Mouse (Mus musculus): ENCODE measurements around the gene Rgs12. TPM values are rescaled to one million over a fixed set of nuclear protein-coding genes. Genes with fewer than 3 reads are reported as not detected.

Rgs12 gene
- polyA plus RNA-seq, 1 experiment, result 6.1 TPM

GRCm38 (mm10) chr5:34907910-34908725, 41.1 kb upstream of the Rgs12 start, which contains the start of gene Msantd1:
Gene Msantd1, plus strand, starts transcription at chr5:34908012.
- Histone ChIP-seq H3K4me3 (ENCODE audit: low read depth, low read length) (no peak within 1 kb of the TSS), H3K27me3 (ENCODE audit: control insufficient read depth, insufficient read depth, low read length) (no peaks in the 10 kb centered on the region), H3K36me3 (ENCODE audit: control insufficient read depth, insufficient read depth, low read length) (peaks cover 43% of the 10 kb centered on the region), H3K27ac (ENCODE audit: insufficient read depth, low read depth, low read length) (peak within 1 kb of the TSS; percentile 4), H3K4me1 (ENCODE audit: control insufficient read depth, insufficient read depth, insufficient read length, low read length) (peaks cover 9% of the 10 kb centered on the region; the same call in 1 of the 2 replicates)
- TF ChIP-seq POLR2A (IDR thresholded peaks at IDR 0.05; ENCODE audit: low read depth, low read length) (no peak), CTCF (IDR thresholded peaks at IDR 0.05; ENCODE audit: extremely low read depth, insufficient read length, insufficient replicate concordance, low read depth, low read length) (no peak)
- 55% methylated on average over 6 of the region's 6 CpGs for WGBS

GRCm38 (mm10) chr5:34908726-34909633, 40.3 kb upstream of the Rgs12 start:
- Histone ChIP-seq H3K27me3 (ENCODE audit: control insufficient read depth, insufficient read depth, low read length) (no peaks in the 10 kb centered on the region), H3K27ac (ENCODE audit: insufficient read depth, low read depth, low read length) (peak overlapping the region; percentile 4), H3K4me1 (ENCODE audit: control insufficient read depth, insufficient read depth, insufficient read length, low read length) (peaks cover 9% of the 10 kb centered on the region; the same call in 1 of the 2 replicates), H3K4me3 (ENCODE audit: low read depth, low read length) (no peak overlapping the region), H3K36me3 (ENCODE audit: control insufficient read depth, insufficient read depth, low read length) (peaks cover 40% of the 10 kb centered on the region)
- TF ChIP-seq POLR2A (IDR thresholded peaks at IDR 0.05; ENCODE audit: low read depth, low read length) (no peak), CTCF (IDR thresholded peaks at IDR 0.05; ENCODE audit: extremely low read depth, insufficient read length, insufficient replicate concordance, low read depth, low read length) (no peak)
- 22% methylated on average over 9 of the region's 9 CpGs for WGBS

GRCm38 (mm10) chr5:34909634-34910503, 39.4 kb upstream of the Rgs12 start:
- Histone ChIP-seq H3K27me3 (ENCODE audit: control insufficient read depth, insufficient read depth, low read length) (no peaks in the 10 kb centered on the region), H3K27ac (ENCODE audit: insufficient read depth, low read depth, low read length) (no peak overlapping the region), H3K36me3 (ENCODE audit: control insufficient read depth, insufficient read depth, low read length) (peaks cover 31% of the 10 kb centered on the region), H3K4me3 (ENCODE audit: low read depth, low read length) (no peak overlapping the region), H3K4me1 (ENCODE audit: control insufficient read depth, insufficient read depth, insufficient read length, low read length) (peaks cover 9% of the 10 kb centered on the region; the same call in 1 of the 2 replicates)
- 88% methylated on average over 1 of the region's 1 CpGs for WGBS
- TF ChIP-seq POLR2A (IDR thresholded peaks at IDR 0.05; ENCODE audit: low read depth, low read length) (no peak), CTCF (IDR thresholded peaks at IDR 0.05; ENCODE audit: extremely low read depth, insufficient read length, insufficient replicate concordance, low read depth, low read length) (no peak)

GRCm38 (mm10) chr5:34910504-34910815, 38.8 kb upstream of the Rgs12 start:
- TF ChIP-seq CTCF (IDR thresholded peaks at IDR 0.05; ENCODE audit: extremely low read depth, insufficient read length, insufficient replicate concordance, low read depth, low read length) (no peak), POLR2A (IDR thresholded peaks at IDR 0.05; ENCODE audit: low read depth, low read length) (no peak)
- Histone ChIP-seq H3K27me3 (ENCODE audit: control insufficient read depth, insufficient read depth, low read length) (no peaks in the 10 kb centered on the region), H3K4me3 (ENCODE audit: low read depth, low read length) (no peak overlapping the region), H3K27ac (ENCODE audit: insufficient read depth, low read depth, low read length) (no peak overlapping the region), H3K36me3 (ENCODE audit: control insufficient read depth, insufficient read depth, low read length) (peaks cover 27% of the 10 kb centered on the region), H3K4me1 (ENCODE audit: control insufficient read depth, insufficient read depth, insufficient read length, low read length) (peaks cover 9% of the 10 kb centered on the region; the same call in 1 of the 2 replicates)
- WGBS, result 83% methylated on average over 4 of the region's 4 CpGs

GRCm38 (mm10) chr5:34915801-34916200, 33.4 kb upstream of the Rgs12 start:
- 11% methylated on average over 1 of the region's 1 CpGs for WGBS
- Histone ChIP-seq H3K27ac (ENCODE audit: insufficient read depth, low read depth, low read length) (no peak overlapping the region), H3K4me1 (ENCODE audit: control insufficient read depth, insufficient read depth, insufficient read length, low read length) (no peaks in the 10 kb centered on the region)

GRCm38 (mm10) chr5:34917234-34917655, 32.0 kb upstream of the Rgs12 start:
- WGBS, result 89% methylated on average over 10 of the region's 10 CpGs
- Histone ChIP-seq H3K4me3 (ENCODE audit: low read depth, low read length) (no peak overlapping the region), H3K27me3 (ENCODE audit: control insufficient read depth, insufficient read depth, low read length) (no peaks in the 10 kb centered on the region), H3K4me1 (ENCODE audit: control insufficient read depth, insufficient read depth, insufficient read length, low read length) (no peaks in the 10 kb centered on the region), H3K27ac (ENCODE audit: insufficient read depth, low read depth, low read length) (no peak overlapping the region), H3K36me3 (ENCODE audit: control insufficient read depth, insufficient read depth, low read length) (no peaks in the 10 kb centered on the region)
- TF ChIP-seq CTCF (IDR thresholded peaks at IDR 0.05; ENCODE audit: extremely low read depth, insufficient read length, insufficient replicate concordance, low read depth, low read length) (no peak), POLR2A (IDR thresholded peaks at IDR 0.05; ENCODE audit: low read depth, low read length) (no peak)

More at GRCm38 (mm10) chr5:34915801-34916200, 33.4 kb upstream of the Rgs12 start:
- Histone ChIP-seq H3K27me3 (ENCODE audit: control insufficient read depth, insufficient read depth, low read length) (no peaks in the 10 kb centered on the region), H3K36me3 (ENCODE audit: control insufficient read depth, insufficient read depth, low read length) (no peaks in the 10 kb centered on the region), H3K4me3 (ENCODE audit: low read depth, low read length) (no peak overlapping the region)
- TF ChIP-seq POLR2A (IDR thresholded peaks at IDR 0.05; ENCODE audit: low read depth, low read length), result no peak
- peak; percentile 78; the same call in 1 of the 2 replicates for TF ChIP-seq CTCF (IDR thresholded peaks at IDR 0.05; ENCODE audit: extremely low read depth, insufficient read length, insufficient replicate concordance, low read depth, low read length)
